Mouse (Mus musculus) stomach, embryonic 14.5 days (tissue): Measurements from ENCODE around the gene Ppip5k1. TPM values are rescaled to one million over a fixed set of nuclear protein-coding genes. Genes with fewer than 3 reads are reported as not detected.
A peak's percentile ranks its signal among the peaks of the same experiment; 100 is the strongest.
"Not testable (repeated sequence)": the region's sequence is repeated elsewhere in the genome, so short reads cannot be mapped to it uniquely, and the experiment has no call there.

Experiments
- ATAC-seq: fragments of 200-750 bp; cut with Nextera tagmentation; 2 replicates; pipeline ENCODE4 v1.8.0; 2017; ENCODE audit warnings: low read depth, moderate TSS enrichment; ENCODE audit not compliant: insufficient number of reproducible peaks, insufficient read depth, low FRiP score
- H3K27ac ChIP-seq: fragments of 300-500 bp; sonication (generic); 2 replicates; pipeline ENCODE4 v1.5.1; 2014; ENCODE audit warnings: mild to moderate bottlenecking, low read length, moderate library complexity, mixed read lengths
- H3K27me3 ChIP-seq: fragments of 300-500 bp; sonication (generic); 2 replicates; pipeline ENCODE4 v1.6.1; 2014; ENCODE audit warnings: low read length, control low read depth, mixed read lengths; ENCODE audit not compliant: control insufficient read depth, insufficient read depth
- H3K36me3 ChIP-seq: fragments of 300-500 bp; sonication (generic); 2 replicates; pipeline ENCODE4 v1.6.1; 2014; ENCODE audit warnings: mild to moderate bottlenecking, control low read depth, low read length, moderate library complexity, mixed read lengths; ENCODE audit not compliant: control insufficient read depth, insufficient read depth
- H3K4me1 ChIP-seq: fragments of 300-500 bp; sonication (generic); 2 replicates; pipeline ENCODE4 v1.6.1; 2014; ENCODE audit warnings: low read length, control low read depth, mixed read lengths; ENCODE audit not compliant: control insufficient read depth, insufficient read depth
- H3K4me2 ChIP-seq: fragments of 300-500 bp; sonication (generic); replicated peaks from 2 replicates; pipeline ENCODE4 v1.6.1; 2014; ENCODE audit warnings: low read depth, low read length, control low read depth
- H3K4me3 ChIP-seq: fragments of 300-500 bp; sonication (generic); 2 replicates; pipeline ENCODE4 v1.5.1; 2014; ENCODE audit warnings: low read depth, low read length, control low read depth
- H3K9ac ChIP-seq: fragments of 300-500 bp; sonication (generic); replicated peaks from 2 replicates; pipeline ENCODE4 v1.6.1; 2014; ENCODE audit warnings: low read depth, mild to moderate bottlenecking, control low read depth, low read length, moderate library complexity, mixed read lengths
- H3K9me3 ChIP-seq: fragments of 300-500 bp; sonication (generic); 2 replicates; pipeline ENCODE4 v1.6.1; 2016; ENCODE audit warnings: low read depth, low read length, control low read depth; ENCODE audit not compliant: control insufficient read depth
- WGBS: fragments of 180-500 bp; shearing (Covaris S2); extraction: QIAGEN DNeasy Blood & Tissue Kit; methylation state at CpG from one replicate; pipeline ENCODE4 v1.1.7; 2014; 5-methylcytosine and 5-hydroxymethylcytosine counted together
- polyA plus RNA-seq: library from polyadenylated mRNA; unstranded; fragments of >200 nt; fragmentation: Nextera tagmentation; extraction: Ambion mirVana; gene quantifications from 2 replicates; pipeline ENCODE4 v1.2.1, GENCODE M21; 2014

Gene Ppip5k1
- polyA plus RNA-seq, result 15.4 and 18.0 TPM in 2 replicates

DNA sequence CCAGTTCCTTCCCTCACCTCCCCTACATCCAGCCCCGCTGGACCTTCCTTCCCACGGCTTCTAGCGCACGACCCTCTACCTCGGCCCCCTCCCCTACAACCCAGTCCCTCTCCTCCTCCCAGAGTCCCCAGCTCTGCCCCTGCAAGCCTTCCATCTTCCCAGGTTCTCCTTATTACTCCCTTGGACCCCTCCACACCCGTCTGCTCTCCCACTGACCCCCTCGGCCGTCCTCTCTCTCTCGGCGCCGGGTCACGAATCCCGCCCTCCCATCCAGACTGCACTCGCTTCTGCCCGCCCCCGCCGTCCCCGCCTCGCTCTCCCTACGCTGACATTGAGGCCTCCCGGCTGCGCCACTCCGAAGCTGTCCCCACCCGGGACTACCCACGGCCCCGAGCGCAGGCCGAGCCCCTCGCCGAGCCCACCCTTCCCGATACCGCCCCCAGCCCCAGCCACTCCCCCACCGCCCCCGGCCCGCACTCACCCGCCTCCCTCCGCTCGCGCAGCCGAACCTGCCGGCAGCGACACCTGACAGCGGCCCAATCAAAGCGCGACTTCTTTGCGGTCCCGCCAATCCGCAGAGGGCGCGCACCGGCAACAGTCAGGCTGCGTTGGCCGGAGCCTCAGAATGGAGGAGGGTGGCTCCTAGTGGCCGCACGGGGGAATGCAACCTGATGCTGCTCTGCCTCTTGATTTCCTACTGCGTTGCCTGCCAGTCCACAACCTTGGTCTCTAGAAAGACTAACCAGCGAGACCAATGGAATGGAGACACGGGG lies at the start of gene Ppip5k1:
TSS of gene Ppip5k1 (minus strand) at position 577 of the 773 bp plus-strand sequence.
- H3K4me1 ChIP-seq, result peaks cover 5% of the 10 kb centered on the region; the same call in 1 of the 2 replicates
- H3K27ac ChIP-seq, result peak within 1 kb of the TSS; percentile 39; the same call in 1 of the 2 replicates
- peak; percentile 94 for ATAC-seq
- peak within 1 kb of the TSS; percentile 69 for H3K9ac ChIP-seq
- H3K4me3 ChIP-seq, result peak within 1 kb of the TSS; percentile 65
- no peaks in the 10 kb centered on the region for H3K27me3 ChIP-seq
- WGBS, result under 1% methylated on average over 58 of the region's 58 CpGs
- no peaks in the 10 kb centered on the region for H3K9me3 ChIP-seq
- H3K36me3 ChIP-seq, result no peaks in the 10 kb centered on the region
- H3K4me2 ChIP-seq, result peak within 1 kb of the TSS; percentile 85

DNA sequence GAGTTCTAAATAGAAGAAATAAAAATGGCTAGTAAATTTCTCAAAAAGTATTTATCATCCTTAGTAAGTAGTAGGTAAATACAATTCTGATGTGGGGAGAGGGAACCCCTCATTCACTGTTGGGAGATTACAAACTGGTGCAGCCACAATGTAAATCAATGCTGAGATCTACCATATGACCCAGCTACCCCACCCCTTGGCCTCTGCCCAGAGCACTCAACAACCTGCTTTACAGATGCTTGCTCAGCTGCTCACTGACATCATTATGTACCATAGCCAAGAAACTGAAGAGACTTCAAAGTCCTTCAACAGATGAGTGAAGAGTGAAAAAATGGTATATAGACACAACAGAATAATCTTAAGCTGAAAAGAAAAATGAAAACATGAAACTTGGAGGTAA lies 48.1 kb upstream of the Ppip5k1 start:
- no peak overlapping the region for H3K27ac ChIP-seq
- H3K4me3 ChIP-seq, result no peak overlapping the region
- no peaks in the 10 kb centered on the region for H3K9me3 ChIP-seq
- no peak for ATAC-seq
- H3K4me1 ChIP-seq, result no peaks in the 10 kb centered on the region
- H3K4me2 ChIP-seq, result no peak overlapping the region
- H3K27me3 ChIP-seq, result no peaks in the 10 kb centered on the region
- H3K9ac ChIP-seq, result no peak overlapping the region
- no peaks in the 10 kb centered on the region for H3K36me3 ChIP-seq

GRCm38 (mm10) chr2:121396624-121397023 lies 41.4 kb upstream of the Ppip5k1 start:
- WGBS, result 10% methylated on average over 8 of the region's 8 CpGs
- Histone ChIP-seq H3K9ac (no peak overlapping the region), H3K9me3 (no peaks in the 10 kb centered on the region), H3K27me3 (no peaks in the 10 kb centered on the region), H3K4me2 (no peak overlapping the region), H3K27ac (no peak overlapping the region), H3K36me3 (no peaks in the 10 kb centered on the region), H3K4me1 (no peaks in the 10 kb centered on the region), H3K4me3 (no peak overlapping the region)
- ATAC-seq, result no peak

DNA sequence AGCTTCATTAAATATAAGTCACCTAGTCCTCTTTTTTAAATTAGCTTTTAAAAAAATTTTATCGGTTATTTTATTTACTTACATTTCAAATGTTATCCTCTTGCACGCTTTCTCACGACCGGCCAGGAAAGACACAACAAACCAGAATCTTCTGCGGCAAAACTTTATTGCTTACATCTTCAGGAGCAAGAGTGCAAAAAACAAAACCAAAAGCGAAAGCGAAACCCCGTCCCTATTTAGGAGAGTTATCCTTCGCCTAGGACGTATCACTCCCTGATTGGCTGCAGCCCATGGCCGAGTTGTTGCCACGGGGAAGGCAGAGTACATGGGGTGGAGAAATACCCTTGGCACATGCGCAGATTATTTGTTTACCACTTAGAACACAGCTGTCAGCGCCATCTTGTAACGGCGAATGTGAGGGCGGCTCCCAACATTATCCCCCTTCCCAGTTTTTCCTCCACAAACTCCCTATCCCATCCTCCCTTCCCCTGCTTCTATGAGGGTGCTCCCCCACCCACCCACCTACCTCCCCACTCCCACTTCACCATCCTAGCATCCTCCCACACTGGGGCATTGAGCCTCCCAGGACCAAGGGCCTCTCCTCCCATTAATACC lies 31.9 kb upstream of the Ppip5k1 start, which contains the start of gene Strc:
TSS of gene Strc (minus strand) at position 208 of the 615 bp plus-strand sequence.
- H3K4me2 ChIP-seq, H3K4me3 ChIP-seq, H3K9ac ChIP-seq, H3K9me3 ChIP-seq, H3K4me1 ChIP-seq, ATAC-seq, H3K27ac ChIP-seq, H3K27me3 ChIP-seq, H3K36me3 ChIP-seq: not testable (repeated sequence)
- 94% methylated on average over 16 of the region's 17 CpGs for WGBS

GRCm38 (mm10) chr2:121374766-121375165 lies 19.6 kb upstream of the Ppip5k1 start:
- no peak overlapping the region for H3K4me2 ChIP-seq
- 35% methylated on average over 2 of the region's 2 CpGs for WGBS
- no peaks in the 10 kb centered on the region for H3K4me1 ChIP-seq
- no peaks in the 10 kb centered on the region for H3K36me3 ChIP-seq
- no peaks in the 10 kb centered on the region for H3K27me3 ChIP-seq
- no peak overlapping the region for H3K4me3 ChIP-seq
- no peak for ATAC-seq
- no peaks in the 10 kb centered on the region for H3K9me3 ChIP-seq
- H3K9ac ChIP-seq, result no peak overlapping the region
- no peak overlapping the region for H3K27ac ChIP-seq

- no peak overlapping the region for H3K4me2 ChIP-seq
- H3K9ac ChIP-seq, result no peak overlapping the region
- H3K27ac ChIP-seq, result no peak overlapping the region
- ATAC-seq, result no peak
- H3K9me3 ChIP-seq, result no peaks in the 10 kb centered on the region
- no peaks in the 10 kb centered on the region for H3K4me1 ChIP-seq
- no peaks in the 10 kb centered on the region for H3K36me3 ChIP-seq
- no peaks in the 10 kb centered on the region for H3K27me3 ChIP-seq
- H3K4me3 ChIP-seq, result no peak overlapping the region
- WGBS, result 58% methylated on average over 3 of the region's 3 CpGs
Measured at GRCm38 (mm10) chr2:121372266-121372665, 17.1 kb upstream of the Ppip5k1 start.

GRCm38 (mm10) chr2:121370921-121371320 lies 15.7 kb upstream of the Ppip5k1 start:
- no peak overlapping the region for H3K27ac ChIP-seq
- no peaks in the 10 kb centered on the region for H3K27me3 ChIP-seq
- H3K4me1 ChIP-seq, result no peaks in the 10 kb centered on the region
- WGBS, result 83% methylated on average over 5 of the region's 5 CpGs
- no peak overlapping the region for H3K9ac ChIP-seq
- H3K36me3 ChIP-seq, result no peaks in the 10 kb centered on the region
- no peaks in the 10 kb centered on the region for H3K9me3 ChIP-seq
- no peak overlapping the region for H3K4me3 ChIP-seq
- no peak for ATAC-seq
- H3K4me2 ChIP-seq, result no peak overlapping the region

DNA sequence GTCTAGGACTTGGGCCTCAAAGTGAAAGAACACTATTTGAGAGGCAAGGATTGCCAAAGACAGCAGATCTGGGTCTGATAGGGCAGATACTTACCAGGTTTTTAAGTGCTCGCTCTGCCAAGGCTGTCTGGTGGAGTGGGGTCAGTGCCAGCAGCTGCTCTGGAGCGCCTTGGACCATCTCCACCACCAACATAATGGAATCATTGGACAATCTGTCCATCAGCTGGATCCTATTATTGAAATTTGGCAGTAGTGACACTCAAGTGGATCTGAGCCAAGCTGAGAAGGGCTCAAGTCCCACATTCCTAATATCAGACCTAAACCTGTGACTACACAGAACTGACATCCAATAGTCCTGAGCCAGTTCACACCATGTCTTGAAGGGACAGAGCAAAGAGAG lies 13.6 kb upstream of the Ppip5k1 start:
- ATAC-seq, result no peak
- no peak overlapping the region for H3K4me3 ChIP-seq
- H3K9ac ChIP-seq, result no peak overlapping the region
- H3K9me3 ChIP-seq, result no peaks in the 10 kb centered on the region
- 83% methylated on average over 2 of the region's 2 CpGs for WGBS
- no peak overlapping the region for H3K27ac ChIP-seq
- no peaks in the 10 kb centered on the region for H3K36me3 ChIP-seq
- no peaks in the 10 kb centered on the region for H3K4me1 ChIP-seq
- H3K4me2 ChIP-seq, result no peak overlapping the region
- no peaks in the 10 kb centered on the region for H3K27me3 ChIP-seq
